Mouse (Mus musculus) megakaryocyte-erythroid progenitor cell, adult 5-6 weeks (primary cell): ENCODE results near the gene Cux1. TPM values are rescaled to one million over a fixed set of nuclear protein-coding genes. Genes with fewer than 3 reads are reported as not detected.
A peak's percentile ranks its signal among the peaks of the same experiment; 100 is the strongest.

Experiments used
- ATAC-seq: replicated peaks from 2 replicates; pipeline ENCODE4 v1.8.0; 2016; ENCODE audit warnings: mild to moderate bottlenecking, inconsistent platforms; ENCODE audit not compliant: severe bottlenecking, poor library complexity, low FRiP score, low TSS enrichment
- total RNA-seq, 2 experiments: library from RNA; stranded (forward) in 1 of 2; stranded (reverse) in 1 of 2; fragments of 200-1000, 215-1000 nt in 1 of 2; fragments of >200 nt in 1 of 2; fragmentation: Nextera tagmentation in 1 of 2; gene quantifications; 2 replicates each; pipeline ENCODE4 v1.2.3; 2014 to 2017

Gene Cux1
- total RNA-seq, 2 experiments from 2014 or later: 97.0 to 105 TPM

DNA sequence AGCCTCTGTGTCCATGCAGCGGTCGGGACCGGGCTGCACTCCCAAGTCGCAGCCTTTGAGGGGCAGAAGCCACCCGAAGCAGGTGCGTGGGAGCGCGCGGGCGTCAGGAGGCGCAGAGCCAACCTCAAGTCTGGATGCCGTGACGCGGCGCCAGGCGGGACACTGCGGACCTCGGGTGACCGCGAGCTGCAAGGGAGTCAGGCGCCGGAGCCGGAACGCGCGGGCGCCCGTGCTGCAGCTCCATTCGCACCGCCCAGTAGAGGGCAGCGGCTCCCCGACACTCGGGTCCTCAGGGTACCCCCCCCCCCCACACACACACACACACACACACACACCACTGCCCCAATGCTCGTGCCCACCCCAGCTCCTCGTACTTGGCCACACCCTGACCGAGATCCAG is 1.5 kb upstream of the Cux1 start:
- ATAC-seq: peak; percentile 40

DNA sequence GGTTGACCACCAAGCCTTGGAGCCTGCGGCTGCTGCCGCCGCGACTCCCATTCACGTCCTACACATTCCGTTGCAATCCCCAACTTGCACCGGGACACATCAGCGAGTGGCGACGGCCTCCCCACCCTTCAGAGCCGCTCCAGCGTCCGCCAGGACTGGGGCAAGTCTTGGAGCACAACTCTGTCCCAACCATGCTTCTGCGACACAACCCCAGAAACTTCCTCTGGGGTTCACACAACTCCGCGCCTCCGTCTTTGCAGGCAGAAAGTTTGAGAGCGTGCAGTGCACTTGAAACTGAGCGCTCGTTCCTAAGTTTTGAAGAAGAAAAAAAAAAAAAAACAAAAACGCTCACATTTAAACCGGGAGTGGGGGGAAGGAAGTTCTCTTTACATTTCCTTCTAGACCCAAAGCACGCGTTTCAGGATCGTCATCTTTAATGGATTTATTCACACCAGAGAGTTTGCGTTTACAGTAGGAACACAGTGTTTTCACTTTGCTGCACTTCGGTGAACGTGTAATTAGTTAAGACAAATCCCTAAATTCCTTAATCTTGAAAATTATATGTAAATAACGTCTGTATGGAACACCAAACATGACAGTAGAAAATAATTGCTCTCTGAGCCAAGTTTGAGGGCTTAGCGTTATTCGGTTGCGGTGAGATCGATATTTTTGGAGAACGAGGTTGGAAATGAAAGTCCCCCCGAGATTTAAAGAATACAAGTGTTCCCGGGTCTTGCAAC is 906 bp upstream of the Cux1 start:
- ATAC-seq: peak; percentile 24; the same call in 1 of the 2 replicates

DNA sequence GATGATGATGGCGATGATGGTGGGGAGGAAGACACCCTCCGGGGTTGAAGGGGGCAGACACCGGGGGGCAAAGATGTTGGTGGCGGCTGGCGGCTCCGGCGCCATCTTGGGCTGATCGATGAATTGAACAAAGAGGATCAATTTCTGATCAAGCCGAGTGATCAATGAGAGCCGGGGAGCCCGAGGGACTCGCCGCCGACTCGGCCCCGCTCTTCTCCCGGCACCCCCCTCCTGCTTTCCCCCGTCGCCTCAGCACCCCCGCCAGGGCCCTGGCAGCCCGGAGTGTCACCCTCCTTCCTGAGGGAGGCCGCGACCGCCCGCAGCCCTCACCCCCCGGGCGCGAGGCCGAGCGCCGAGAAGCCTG is 496 bp downstream of the Cux1 start:
- ATAC-seq: peak; percentile 20

DNA sequence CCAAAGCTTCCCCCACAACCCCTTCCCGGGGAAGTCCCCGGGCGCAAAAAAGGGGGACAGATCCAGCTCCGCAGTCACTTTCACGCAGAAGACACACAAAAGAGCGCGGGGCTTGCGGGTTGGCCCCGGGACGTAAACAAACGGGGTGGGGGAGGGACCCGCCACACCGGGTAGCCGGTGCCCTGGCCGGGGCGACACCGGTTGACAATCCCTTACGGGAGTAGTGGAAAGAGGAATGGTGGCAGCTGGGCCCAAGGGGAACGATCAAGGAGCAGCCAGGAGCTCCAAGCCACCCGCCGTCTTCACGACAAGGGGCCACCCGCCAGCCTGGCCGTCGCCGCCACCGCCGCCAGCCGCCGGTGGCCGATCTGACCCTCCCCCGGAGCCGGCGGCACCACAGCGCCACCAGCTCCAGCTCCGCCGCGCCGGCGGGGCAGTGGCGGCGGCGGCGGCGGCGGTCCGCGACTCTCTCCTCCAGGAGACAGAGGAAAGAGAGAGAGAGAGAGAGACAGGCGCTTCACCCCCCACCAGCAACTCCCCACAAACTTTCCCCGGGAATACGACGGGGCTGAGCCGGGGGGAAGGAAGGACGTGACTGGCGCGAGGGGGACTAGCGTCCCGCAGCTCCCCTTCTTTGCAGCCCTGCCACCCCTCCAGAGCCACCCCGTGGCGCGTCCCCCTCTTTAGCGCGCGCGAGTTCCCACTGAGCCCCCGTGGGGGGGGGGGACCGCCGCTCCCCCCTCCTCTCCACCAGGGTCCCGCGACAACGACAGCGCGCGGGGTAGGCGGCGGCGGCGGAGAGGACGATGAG is 1.1 kb downstream of the Cux1 start:
- 0 out of 2 replicates have a peak, but pooled peaks have one; percentile 9 for ATAC-seq

DNA sequence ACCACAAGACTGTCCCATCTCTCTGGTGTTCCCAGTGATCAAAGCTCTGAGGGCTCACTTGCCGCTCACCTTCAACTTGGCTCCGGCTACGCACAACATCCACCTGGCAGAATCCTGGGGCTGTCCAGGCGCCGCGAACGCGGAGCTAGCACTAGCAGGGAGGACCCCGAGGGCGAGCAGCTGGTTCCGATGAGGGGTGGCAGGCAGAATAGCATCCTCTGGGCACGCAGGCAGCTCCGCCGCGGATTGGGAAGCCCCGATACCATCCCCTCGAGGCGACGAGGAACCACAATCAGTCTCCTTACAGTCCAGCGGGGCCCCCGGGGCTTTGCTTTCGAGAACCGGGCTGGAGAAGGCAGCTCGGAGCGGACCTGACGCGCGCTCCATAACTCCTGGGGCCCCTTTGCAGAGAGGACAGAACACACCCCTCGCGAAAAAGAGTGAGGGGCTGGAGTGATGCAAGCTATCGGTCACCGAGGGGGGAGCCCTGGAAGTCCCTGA is 1.9 kb downstream of the Cux1 start:
- ATAC-seq: 0 out of 2 replicates have a peak, but pooled peaks have one; percentile 19

DNA sequence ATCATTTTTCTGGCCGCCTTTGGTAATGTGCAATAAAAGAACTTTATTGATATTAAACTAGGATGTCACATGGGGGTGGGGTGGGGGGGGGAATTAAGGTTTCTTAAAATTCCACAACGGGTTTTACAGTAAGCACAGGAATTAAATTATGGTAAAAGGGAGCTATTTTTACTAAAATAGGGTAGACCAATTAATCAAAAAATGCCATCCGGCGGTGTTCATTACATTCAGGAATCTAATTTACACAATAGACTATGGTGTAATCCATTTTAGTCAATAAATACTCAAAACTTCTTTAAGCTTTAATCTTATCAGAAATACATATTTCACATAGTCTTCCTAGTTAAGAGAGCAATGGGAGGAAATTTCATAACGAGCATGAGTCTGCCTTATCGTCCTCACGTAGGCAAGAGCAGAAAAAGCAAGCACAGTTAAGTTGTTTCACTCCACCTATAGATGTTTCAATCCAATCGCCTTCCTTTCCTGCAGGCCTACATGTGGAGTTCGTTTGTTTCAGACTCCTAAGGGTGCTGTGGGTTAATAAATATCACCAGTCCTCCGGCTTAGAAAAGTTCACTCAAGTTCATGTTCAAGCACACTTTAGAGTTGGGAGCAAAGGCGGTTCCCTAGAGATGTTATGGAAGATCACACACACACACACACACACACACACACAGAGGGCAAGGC is 2.5 kb downstream of the Cux1 start:
- ATAC-seq: no peak

DNA sequence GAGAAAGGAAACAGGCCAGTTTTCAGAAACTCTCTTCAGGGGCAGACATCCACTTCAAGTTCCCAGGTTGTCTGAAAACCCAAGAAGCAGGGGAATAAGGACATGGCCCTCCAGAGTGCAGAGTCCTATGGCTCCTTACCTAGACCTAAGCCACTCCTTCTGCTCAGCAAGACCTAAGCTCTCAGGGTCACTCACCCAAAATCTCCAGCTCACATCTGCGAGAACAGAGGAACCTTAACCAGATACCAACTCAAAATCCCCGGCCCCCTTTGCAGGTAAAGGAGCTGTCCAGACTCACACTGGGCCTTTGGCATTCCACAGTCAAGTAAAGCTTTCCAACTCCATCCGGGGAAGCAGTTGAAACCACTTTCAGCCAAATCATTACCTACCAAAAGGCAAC is 3.3 kb downstream of the Cux1 start:
- no peak for ATAC-seq

DNA sequence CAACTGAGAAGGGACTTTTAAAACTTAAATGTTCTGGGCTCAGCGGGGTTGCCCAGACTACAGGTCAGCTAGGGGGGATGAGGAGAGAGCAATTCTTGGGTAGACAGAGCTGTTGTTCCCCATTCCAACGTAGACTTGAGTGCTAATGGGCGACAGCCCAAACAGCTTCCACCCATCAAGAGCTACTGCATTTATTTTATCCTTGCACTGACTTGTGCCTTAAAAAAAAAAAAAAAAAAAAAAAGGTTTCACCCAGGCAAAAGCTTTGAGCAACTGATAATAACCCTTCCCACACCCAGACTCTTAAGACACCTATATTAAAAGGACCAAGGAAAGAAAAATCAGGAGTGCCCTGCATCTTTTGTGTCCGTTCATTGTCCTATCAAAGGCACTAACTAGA is 4.2 kb downstream of the Cux1 start:
- ATAC-seq: no peak

DNA sequence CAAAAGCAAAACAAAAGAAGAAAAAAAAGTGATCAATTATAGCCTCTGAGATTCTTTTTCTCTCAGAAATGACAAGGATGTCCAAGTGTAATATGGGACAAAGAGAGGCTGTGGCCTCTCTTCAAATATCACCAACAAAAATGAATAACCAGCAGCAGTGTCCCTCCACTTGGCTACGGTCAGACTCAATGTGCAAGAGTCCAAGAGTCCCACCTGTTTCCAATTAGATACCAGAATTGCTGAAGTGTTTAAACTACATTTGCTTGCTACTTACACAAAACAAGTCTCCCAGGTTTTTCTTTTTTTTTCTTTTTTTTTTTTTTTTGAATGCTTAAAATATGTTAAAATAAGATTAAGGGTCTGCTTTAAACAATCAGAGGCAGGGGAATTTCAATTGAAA is 5.1 kb downstream of the Cux1 start:
- no peak for ATAC-seq

DNA sequence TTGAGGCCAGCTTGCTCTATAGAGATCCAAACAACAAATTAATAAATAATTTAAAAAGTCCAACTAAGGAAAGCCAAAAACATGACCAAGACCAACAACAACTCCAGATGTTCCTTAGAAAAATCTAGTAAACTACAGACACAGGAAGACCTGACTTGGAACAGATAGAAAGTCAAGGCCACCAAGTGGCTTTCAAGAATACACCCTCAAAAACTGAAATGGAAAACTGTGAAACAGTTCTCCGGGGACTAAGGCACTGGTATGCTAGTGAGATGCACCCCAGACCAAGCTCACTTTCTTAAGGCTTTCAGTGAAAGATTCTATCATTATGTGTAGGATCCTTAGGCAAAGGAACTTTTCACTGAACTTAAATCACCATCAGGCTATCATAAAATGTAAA is 5.6 kb downstream of the Cux1 start:
- no peak for ATAC-seq

DNA sequence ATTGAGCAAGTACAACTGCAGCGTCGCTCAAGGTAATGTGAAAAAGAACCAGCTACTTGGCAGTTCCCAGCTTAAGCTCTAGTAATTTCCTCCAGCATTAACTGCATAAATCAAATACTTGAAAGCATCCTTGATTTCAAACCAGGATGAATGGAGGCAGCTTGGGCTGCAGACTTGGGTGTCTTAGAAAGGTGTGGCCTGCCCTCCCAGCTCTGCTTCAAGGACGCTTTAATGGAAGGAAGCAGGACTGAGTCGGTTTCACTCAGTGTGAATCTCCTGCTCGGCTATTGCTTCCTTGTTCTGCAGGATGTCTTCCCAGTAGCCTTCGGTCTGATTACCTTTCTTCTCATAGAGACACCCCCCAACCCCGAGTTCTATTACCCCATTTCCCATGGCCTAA is 6.6 kb downstream of the Cux1 start:
- no peak for ATAC-seq

DNA sequence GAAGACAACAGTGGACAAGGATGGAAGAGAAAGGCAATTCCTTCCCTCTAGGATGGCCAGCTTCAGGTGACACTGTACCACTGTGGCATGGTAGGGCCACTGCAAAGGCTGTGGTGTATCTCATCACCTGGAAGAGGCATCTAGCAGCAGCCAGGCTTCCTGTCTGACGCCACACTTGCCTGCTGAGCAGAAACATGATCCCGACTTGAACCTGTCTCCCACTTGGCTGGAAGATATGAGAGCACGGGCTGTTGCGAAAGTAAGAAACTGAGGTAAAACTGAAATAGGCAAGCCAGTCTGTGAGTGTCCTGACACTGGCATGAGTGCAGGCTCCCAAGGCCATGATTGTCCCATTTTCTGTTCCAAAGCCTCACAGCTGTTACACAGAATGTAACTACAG is 9.8 kb downstream of the Cux1 start:
- no peak for ATAC-seq

DNA sequence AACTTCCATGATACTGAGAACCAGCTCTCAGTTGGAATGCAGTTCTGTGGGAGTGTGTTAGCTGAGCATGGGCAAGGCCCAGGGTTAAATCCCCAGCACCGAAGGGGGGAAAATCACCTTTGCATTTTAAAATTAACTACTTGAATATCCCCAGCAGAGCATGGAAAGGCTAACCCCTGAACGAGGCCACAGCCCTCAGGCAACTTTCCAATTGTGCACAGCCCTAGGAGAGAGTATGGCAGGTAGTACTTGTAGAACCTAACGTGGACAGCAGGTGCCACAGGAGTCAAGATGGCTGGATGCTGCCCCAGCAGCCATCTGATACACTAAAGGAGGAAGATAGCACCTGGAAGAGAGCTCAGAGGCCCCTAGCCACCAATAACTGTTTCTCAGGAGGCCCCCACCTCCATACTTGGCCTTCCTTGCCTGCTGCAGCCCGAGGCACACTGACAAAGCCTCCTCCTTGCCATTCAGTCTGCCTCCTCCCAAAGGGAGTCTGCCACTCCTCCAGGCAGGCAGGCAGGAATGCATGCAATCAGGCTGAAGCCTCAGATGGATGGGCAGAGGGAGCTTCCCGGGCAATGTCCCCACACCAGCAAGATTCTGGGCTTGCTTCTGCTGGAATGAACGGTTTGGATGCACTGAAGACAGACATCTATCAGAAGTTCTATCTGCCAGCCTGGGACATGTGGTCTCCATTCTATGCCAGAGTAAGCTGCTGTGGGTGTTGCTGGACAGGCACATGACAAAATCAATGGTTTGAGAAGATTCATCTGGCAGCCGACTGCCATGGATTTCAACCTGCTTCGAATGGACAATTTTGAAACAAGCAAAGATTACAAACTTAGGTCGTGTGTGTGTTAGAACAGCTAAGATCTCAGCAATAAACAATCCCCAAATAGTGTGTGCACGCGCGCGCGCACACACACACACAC is 10.7 kb downstream of the Cux1 start:
- 0 out of 2 replicates have a peak, but pooled peaks have one; percentile 7 for ATAC-seq

DNA sequence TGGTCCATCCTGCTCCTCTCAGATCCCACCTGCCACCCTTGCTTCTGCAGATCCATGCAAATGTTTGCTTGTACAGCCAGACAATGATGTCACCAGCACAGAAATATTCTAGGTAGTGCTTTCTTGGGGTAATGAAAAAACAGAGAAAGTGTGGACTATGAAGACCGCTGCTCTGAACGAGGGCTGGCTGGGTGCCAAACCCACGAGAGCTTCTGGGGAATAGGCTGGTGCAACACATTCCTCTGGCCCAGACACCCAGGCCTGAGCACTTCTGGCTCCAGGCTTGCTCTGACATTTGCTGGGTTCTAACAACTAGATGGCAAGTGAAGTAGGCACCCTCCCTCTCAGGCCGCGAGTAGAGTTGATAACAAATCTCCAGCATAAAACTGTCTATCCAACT is 11.6 kb downstream of the Cux1 start:
- ATAC-seq: peak; percentile 30

DNA sequence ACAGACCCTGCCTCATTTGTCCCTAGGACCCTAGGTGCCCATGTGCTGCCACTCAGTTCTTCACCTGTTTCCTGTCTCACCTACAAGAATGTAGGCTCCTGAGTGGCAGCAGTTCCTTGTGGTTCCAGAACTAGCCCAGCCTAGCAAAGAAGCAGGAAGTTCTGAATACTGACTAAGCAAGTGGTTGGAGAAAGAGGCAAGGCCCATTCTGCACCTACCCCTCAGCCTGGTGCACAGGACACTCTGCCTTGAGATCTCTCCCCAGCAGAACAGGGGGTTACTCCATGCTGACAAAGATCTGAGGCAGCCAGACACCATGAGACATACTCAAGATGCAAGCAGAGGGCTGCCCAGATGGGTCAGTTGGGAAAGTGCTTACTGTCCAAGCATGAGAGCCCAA is 14.5 kb downstream of the Cux1 start:
- no peak for ATAC-seq

DNA sequence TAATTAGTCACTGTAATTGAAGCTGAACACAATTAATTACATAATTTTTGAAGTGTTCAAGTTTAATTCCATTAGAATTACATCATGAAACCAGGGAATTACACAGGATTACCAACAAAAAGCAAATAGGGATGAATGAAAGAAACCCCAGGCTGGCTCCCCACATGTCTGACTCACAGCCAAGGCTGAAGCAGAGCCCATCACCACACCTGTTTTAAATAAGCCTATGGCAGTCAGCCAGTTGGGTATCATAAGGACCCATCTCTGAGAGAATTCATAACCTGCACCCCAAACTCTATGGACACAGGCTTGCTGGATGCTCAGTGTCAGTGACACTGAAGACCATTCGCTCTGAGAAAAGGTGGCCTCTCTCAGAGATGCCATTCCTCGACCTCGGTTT is 15.2 kb downstream of the Cux1 start:
- no peak for ATAC-seq

DNA sequence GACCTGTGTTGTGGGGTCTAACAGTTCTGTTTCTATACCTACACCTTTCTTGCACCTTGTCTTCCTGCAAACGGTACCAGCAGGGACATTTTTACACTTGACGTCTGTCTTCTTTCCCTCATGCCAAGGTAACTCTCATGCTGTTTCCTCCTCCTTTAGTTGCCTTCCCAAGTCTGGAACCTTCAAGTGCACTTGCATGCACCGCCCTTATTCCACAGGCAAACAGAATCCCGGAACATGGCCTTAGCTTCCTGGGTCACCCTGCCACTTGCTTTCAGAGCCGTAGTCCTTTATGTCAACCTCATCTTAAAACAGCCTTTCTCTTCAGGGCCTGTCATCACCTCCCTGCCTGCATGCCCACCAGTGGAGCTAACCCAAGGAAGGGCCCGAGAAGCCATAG is 15.7 kb downstream of the Cux1 start:
- ATAC-seq: no peak

DNA sequence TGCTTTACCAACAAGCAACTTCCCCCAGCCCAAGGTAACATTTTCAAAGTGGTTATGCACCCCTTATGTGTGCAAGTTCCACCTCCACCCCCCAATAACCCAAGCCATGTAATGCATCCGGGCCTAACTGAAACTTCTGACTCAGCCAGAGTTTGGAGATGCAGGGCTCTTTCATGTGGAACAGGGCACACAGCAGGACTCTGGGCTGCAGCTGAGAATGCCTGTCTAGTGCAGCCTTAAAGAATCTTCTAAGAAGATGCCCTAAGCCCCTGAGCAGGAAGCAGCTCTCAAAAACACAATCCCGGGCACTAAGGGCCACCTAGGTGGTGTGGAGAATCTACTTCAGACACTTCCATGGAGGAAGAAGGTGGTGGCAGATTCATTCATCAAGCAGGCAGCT is 16.6 kb downstream of the Cux1 start:
- no peak for ATAC-seq

DNA sequence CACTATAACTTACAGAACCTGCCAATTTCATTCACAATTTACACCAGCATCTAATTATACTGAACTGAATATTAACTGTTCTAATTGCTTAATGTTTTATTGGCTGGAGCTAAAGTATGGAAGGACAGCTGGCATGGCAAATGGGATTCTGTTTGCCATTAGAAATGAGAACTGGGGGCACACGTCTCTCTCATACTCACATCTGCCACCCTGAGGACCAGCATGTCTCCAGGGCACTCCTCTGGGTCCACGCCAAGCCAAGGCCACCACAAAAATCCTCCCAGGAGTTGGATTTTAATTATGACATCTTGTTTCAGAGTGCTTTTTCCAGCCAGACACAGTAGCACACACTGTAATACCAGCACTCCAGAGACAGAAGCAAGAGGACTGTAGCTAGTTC is 18.5 kb downstream of the Cux1 start:
- ATAC-seq: no peak
